Mouse (Mus musculus) megakaryocyte, embryonic 14.5 days (primary cell): ENCODE measurements around the gene Cfap97.

Source experiments
- FLI1 ChIP-seq: IDR thresholded peaks from 2 replicates; pipeline ENCODE4 v1.6.1; 2012; ENCODE audit warnings: low read length, inconsistent platforms, mixed read lengths
- GATA1 ChIP-seq: IDR thresholded peaks from 3 replicates; pipeline ENCODE4 v1.6.1; 2012; ENCODE audit warnings: mixed read lengths, low read length, inconsistent platforms, borderline replicate concordance

DNA sequence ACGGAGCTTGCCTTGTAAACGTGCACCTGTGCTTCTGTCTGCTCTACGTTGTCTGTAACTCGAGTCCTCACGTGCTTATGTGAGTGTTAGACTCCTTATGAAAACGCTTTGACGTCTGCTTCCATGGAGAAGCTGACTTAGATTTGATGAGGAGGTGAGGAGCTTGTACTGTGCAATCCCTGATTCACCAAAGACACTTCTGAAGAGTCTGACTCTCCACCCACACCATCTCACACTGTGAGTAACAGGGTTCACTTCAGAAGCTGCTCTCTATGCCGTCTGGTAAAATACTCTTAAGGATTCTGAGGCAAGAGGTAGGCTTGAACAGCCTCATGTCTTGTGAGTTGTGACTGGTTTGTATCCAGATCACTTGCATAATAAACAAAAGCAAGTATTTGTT lies 41.5 kb downstream of the Cfap97 start:
- no peak for TF ChIP-seq GATA1
- TF ChIP-seq FLI1, result no peak
